Mouse (Mus musculus) liver (tissue): ENCODE data around the gene Cmbl.

Experiments used
- DNase-seq: peaks from one replicate; pipeline ENCODE4 v3.0.0-alpha.2; 2020; ENCODE audit warnings: mixed read lengths

Gene Cmbl

GRCm38 (mm10) chr15:31565184-31565583 is at the start of gene Cmbl:
Gene Cmbl, plus strand, starts transcription at chr15:31565389.
- no peak for DNase-seq

- DNase-seq, result no peak
Measured at GRCm38 (mm10) chr15:31517186-31517585, 48.0 kb upstream of the Cmbl start.

- DNase-seq, result no peak
Measured at GRCm38 (mm10) chr15:31518371-31518770, 46.8 kb upstream of the Cmbl start.

- no peak for DNase-seq
Measured at GRCm38 (mm10) chr15:31519000-31519399, 46.2 kb upstream of the Cmbl start.

GRCm38 (mm10) chr15:31526463-31526862 is 38.7 kb upstream of the Cmbl start:
- no peak for DNase-seq

GRCm38 (mm10) chr15:31528477-31528876 is 36.7 kb upstream of the Cmbl start:
- DNase-seq, result no peak

- DNase-seq, result no peak
Measured at GRCm38 (mm10) chr15:31529103-31529502, 36.1 kb upstream of the Cmbl start.

- no peak for DNase-seq
Measured at GRCm38 (mm10) chr15:31529811-31530658, 35.2 kb upstream of the Cmbl start.

- DNase-seq, result peak; percentile 93
Measured at GRCm38 (mm10) chr15:31530659-31531445, 34.3 kb upstream of the Cmbl start, which contains the start of gene March6. Gene March6, minus strand, starts transcription at chr15:31531053.

GRCm38 (mm10) chr15:31531446-31532330 is 33.5 kb upstream of the Cmbl start:
- peak; percentile 38 for DNase-seq

- DNase-seq, result no peak
Measured at GRCm38 (mm10) chr15:31532331-31533021, 32.7 kb upstream of the Cmbl start.

- no peak for DNase-seq
Measured at GRCm38 (mm10) chr15:31533529-31533928, 31.7 kb upstream of the Cmbl start.

GRCm38 (mm10) chr15:31534421-31535258 is 30.5 kb upstream of the Cmbl start:
- no peak for DNase-seq

- no peak for DNase-seq
Measured at GRCm38 (mm10) chr15:31535259-31535855, 29.8 kb upstream of the Cmbl start.

- DNase-seq, result peak; percentile 14
Measured at GRCm38 (mm10) chr15:31536051-31536737, 29.0 kb upstream of the Cmbl start.

GRCm38 (mm10) chr15:31537706-31538105 is 27.5 kb upstream of the Cmbl start:
- no peak for DNase-seq

- DNase-seq, result no peak
Measured at GRCm38 (mm10) chr15:31538346-31538745, 26.8 kb upstream of the Cmbl start.

GRCm38 (mm10) chr15:31539643-31540512 is 25.3 kb upstream of the Cmbl start:
- DNase-seq, result peak; percentile 71

GRCm38 (mm10) chr15:31540513-31540802 is 24.7 kb upstream of the Cmbl start:
- no peak for DNase-seq
